Mouse (Mus musculus) bone marrow, adult 2 months (tissue): Measurements from ENCODE around the gene Ube4a. TPM values are rescaled to one million over a fixed set of nuclear protein-coding genes. Genes with fewer than 3 reads are reported as not detected.

Experiments used
- H3K27ac ChIP-seq: fragments of 200-500 bp; 2 replicates; pipeline ENCODE4 v1.5.1; 2012; ENCODE audit warnings: low read depth, mild to moderate bottlenecking, control low read depth, inconsistent platforms, low read length; ENCODE audit not compliant: control insufficient read depth, poor library complexity, insufficient read depth
- H3K4me1 ChIP-seq: fragments of 200-500 bp; 2 replicates; pipeline ENCODE4 v1.6.1; 2011; ENCODE audit warnings: low read length; ENCODE audit not compliant: control insufficient read depth, insufficient read depth
- H3K4me3 ChIP-seq: fragments of 200-500 bp; replicated peaks from 2 replicates; pipeline ENCODE3; 2011; ENCODE audit warnings: mild to moderate bottlenecking, low read depth, low read length, control low read depth; ENCODE audit not compliant: control insufficient read depth
- CTCF ChIP-seq: fragments of 200-500 bp; IDR thresholded peaks from 2 replicates; pipeline ENCODE4 v1.5.1; 2011; ENCODE audit warnings: low read length, control low read depth; ENCODE audit not compliant: control insufficient read depth, insufficient read depth
- POLR2A ChIP-seq: fragments of 200-500 bp; IDR thresholded peaks from 2 replicates; pipeline ENCODE4 v1.6.1; 2011; ENCODE audit warnings: low read depth, mild to moderate bottlenecking, control low read depth, low read length, borderline replicate concordance; ENCODE audit not compliant: control insufficient read depth
- WGBS: fragments of 180-500 bp; shearing (Covaris S2); methylation state at CpG from one replicate; pipeline ENCODE4 v1.1.7; 2018; 5-methylcytosine and 5-hydroxymethylcytosine counted together
- polyA plus RNA-seq: library from polyadenylated mRNA; stranded (reverse); fragments of >200 nt; gene quantifications from 2 replicates; pipeline ENCODE4 v1.2.4, GENCODE M21; 2011; ENCODE audit warnings: low replicate concordance; ENCODE audit not compliant: missing spikeins, insufficient read depth, insufficient read length

Ube4a gene
- polyA plus RNA-seq, 1 experiment, result 18.8 TPM

DNA sequence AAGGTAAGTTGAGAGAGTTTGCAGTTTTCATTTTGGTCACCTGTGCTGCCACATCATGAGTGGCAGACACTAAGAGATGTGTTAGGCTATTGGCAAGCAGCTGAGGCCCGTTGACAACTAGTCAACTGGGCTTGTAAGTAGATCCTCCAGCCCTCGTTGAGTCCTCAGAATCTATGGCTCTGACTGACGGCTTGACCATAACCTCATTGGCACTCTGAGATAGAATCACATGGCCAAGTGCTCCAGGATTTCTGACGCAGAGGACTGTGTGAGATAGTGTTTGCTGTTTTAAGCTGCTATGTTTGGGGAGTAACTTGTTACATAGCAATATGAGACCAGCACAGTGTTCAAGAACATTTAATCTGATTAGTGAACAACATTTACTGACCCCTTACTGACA is 23.6 kb downstream of the Ube4a start:
- TF ChIP-seq POLR2A (no peak), CTCF (no peak)
- WGBS, result 86% methylated on average over 4 of the region's 4 CpGs

DNA sequence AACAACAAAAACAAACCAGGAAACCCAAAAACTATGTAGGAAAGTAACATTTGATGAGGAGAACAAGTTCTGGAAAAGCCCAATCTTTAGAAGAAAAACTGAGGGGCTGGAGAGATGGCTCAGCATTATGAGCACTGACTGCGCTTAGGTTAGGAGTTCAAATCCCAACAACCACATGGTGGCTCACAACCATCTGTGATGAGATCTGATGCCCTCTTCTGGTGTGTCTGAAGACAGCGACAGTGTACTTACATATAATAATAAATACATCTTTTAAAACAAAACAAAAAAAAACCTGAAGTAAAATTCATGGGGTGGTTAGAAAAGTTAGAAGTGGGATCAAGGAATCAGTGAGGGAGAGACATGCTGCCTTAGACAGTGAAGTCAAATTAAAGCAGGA is 43.9 kb downstream of the Ube4a start:
- TF ChIP-seq CTCF (no peak), POLR2A (no peak)
- Histone ChIP-seq H3K4me1 (no peaks in the 10 kb centered on the region; the same call in 1 of the 2 replicates), H3K27ac (no peak overlapping the region), H3K4me3 (no peak overlapping the region)
- WGBS, result 79% methylated on average over 2 of the region's 2 CpGs

More for the DNA sequence above, 23.6 kb downstream of the Ube4a start:
- H3K4me3 ChIP-seq, result no peak overlapping the region
- no peaks in the 10 kb centered on the region for H3K4me1 ChIP-seq
- H3K27ac ChIP-seq, result no peak overlapping the region

GRCm38 (mm10) chr9:44921123-44921468 is 44.3 kb downstream of the Ube4a start:
- peak overlapping the region; percentile 100 for H3K4me3 ChIP-seq
- H3K4me1 ChIP-seq, result no peaks in the 10 kb centered on the region; the same call in 1 of the 2 replicates
- TF ChIP-seq CTCF, result no peak
- no peak for TF ChIP-seq POLR2A
- no peak overlapping the region; the same call in 1 of the 2 replicates for H3K27ac ChIP-seq
- 1% methylated on average over 8 of the region's 8 CpGs for WGBS

DNA sequence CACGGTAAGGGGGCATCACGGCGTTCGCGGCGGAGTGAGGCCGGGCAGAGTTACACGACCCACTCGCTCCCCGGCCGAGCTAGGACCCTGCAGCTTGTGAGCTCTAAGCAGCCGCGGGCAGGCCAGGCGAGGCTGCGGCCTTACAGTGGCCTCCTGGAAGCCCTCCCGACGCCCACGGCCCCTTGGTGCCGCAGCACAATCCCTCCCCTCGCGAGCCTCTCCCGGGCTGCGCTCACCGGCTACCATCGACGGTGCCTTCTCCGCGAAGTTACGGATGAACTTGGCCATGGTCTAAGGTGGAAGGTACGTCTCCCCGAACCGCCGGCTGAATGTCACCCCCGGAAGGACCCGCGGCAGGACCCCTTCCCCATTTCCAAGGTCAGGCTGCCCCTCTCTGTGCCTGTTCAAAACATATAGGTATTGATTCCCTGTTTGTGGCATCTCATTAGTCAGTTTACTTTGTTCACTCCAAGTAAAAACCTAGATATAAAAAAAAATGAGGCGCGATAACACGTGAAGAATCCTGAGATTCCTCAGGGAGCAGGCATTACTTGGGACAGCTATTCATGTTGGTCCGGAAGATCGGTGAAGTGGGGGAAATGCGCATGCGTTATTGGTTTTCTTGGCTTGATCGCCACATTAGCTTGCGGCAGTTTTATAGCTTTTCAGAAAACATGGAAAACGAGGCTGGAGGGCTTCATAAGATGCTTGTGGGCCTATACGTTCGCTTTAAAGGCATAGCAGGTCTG is 44.9 kb downstream of the Ube4a start, which contains the start of gene Atp5l:
Gene Atp5l (minus strand): TSS at position 369 of the 749 bp plus-strand sequence.
- TF ChIP-seq CTCF (no peak), POLR2A (peak; percentile 70; the same call in 1 of the 2 replicates)
- Histone ChIP-seq H3K4me3 (peak within 1 kb of the TSS; percentile 100), H3K4me1 (no peaks in the 10 kb centered on the region; the same call in 1 of the 2 replicates), H3K27ac (peak within 1 kb of the TSS; percentile 73)
- under 1% methylated on average over 48 of the region's 48 CpGs for WGBS

- Histone ChIP-seq H3K4me1 (no peaks in the 10 kb centered on the region; the same call in 1 of the 2 replicates), H3K4me3 (peak overlapping the region; percentile 100), H3K27ac (no peak overlapping the region)
- 39% methylated on average over 2 of the region's 2 CpGs for WGBS
- TF ChIP-seq POLR2A, result no peak
Measured at GRCm38 (mm10) chr9:44919606-44920005, 45.8 kb downstream of the Ube4a start.

DNA sequence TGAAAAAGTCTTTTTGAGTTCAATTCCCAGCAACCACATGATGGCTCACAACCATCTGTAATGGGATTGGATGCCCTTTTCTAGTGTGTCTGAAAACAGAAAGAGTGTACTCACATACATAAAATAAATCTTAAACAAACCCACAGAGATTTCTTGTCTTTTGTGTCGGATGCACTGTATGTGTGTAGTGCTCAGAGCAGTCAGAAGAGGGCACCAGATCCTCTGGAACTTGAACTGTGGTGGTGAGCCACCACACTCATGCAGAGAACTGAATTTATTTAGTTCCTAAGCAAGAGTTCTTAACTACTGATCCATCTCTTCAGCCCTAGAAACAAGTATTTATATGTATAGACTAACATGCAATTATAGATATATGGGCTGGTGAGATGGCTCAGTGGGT is 49.2 kb downstream of the Ube4a start:
- no peaks in the 10 kb centered on the region; the same call in 1 of the 2 replicates for H3K4me1 ChIP-seq
- WGBS, result 23% methylated on average over 1 of the region's 1 CpGs
- H3K4me3 ChIP-seq, result no peak overlapping the region
- TF ChIP-seq CTCF, result peak; percentile 61
- TF ChIP-seq POLR2A, result no peak
- H3K27ac ChIP-seq, result no peak overlapping the region

GRCm38 (mm10) chr9:44914706-44915105 is 50.7 kb downstream of the Ube4a start:
- 33% methylated on average over 4 of the region's 4 CpGs for WGBS

GRCm38 (mm10) chr9:44911365-44911764 is 54.0 kb downstream of the Ube4a start:
- 91% methylated on average over 4 of the region's 4 CpGs for WGBS
- Histone ChIP-seq H3K4me1 (no peaks in the 10 kb centered on the region), H3K4me3 (no peak overlapping the region), H3K27ac (no peak overlapping the region)
- TF ChIP-seq CTCF, result no peak
- TF ChIP-seq POLR2A, result no peak

More at GRCm38 (mm10) chr9:44914706-44915105, 50.7 kb downstream of the Ube4a start:
- no peaks in the 10 kb centered on the region; the same call in 1 of the 2 replicates for H3K4me1 ChIP-seq
- no peak for TF ChIP-seq POLR2A
- no peak for TF ChIP-seq CTCF
- H3K27ac ChIP-seq, result no peak overlapping the region
- no peak overlapping the region for H3K4me3 ChIP-seq
